Mouse (Mus musculus) induced T-regulatory cell, adult 2 months (primary cell): ENCODE measurements around the gene Sec1.

Experiments
- DNase-seq: peaks from one replicate; pipeline ENCODE4 v3.0.0-alpha.2; 2012; ENCODE audit warnings: low read depth

Gene Sec1

DNA sequence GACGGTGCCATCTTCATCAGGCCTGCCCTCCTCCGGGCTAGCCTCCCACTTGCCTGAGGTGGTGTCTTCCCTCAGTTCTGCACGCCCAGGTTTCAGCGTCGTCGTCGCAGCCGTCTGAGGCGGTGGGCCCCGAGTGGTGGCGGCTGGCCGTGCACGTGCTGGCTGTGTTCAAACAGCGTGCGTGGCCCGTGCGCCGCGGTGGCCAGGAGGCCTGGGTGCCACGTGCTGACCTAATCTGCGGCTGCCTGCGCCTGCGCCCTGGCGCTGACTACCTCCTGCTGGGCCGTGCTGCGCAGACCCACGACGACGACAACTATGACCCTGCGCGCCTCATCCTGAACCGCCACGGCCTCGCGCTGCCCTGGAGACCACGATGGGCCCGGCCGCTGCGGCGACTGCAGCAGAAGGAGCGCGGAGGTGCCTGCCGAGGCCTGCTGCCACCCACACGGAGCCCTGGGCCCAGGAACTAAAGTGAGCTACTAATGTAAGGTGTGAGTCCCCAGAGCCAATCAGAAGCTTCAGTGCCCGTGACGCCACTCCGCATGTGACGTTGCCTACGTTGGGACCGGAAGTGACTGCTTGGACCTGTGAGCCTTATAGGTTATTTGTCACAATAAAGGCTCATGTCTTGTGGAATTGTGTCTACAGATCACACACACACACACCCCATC is at the start of gene Sec1:
TSS of gene Sec1 (minus strand) at position 482 of the 671 bp plus-strand sequence.
- DNase-seq: no peak

DNA sequence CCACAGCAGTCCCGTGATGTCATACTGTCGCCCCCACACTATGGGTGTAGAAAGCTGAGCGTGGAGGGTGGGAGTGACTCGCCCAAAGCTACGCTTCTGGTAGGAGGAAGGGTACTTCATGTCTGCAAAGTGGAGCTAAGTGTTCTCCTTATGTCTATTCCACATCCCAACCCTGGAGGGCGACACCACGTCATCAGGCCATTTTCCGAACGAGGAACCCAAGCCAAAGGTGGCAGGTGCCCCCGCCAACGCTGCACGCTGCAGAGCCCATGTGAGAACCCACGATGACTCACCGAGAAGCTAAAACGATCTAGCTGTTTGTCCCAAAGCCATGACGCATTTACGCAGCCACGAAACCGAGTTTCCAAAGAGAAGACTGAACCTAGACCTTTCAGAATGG is 48.1 kb upstream of the Sec1 start:
- DNase-seq: peak; percentile 90

DNA sequence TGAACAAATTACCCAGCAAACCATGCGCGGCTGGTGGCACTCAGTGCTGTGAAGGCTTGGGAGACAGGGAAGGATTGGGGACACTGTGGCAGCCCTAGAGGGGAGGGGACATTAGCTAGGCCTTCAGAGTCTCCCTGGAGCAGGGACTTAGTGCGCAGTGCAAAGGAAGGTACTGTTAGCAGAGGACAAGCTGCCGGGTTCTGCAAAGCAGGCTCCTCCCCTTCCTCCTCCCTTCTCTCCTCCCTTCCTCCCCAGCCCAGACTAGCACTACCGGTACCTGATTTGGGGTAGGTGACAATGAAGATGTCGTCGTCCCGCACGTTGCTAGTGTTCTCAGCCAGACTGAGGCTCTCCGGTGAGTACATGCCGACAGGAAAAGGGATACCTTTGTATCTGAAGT is 47.6 kb upstream of the Sec1 start:
- DNase-seq: peak; percentile 90

DNA sequence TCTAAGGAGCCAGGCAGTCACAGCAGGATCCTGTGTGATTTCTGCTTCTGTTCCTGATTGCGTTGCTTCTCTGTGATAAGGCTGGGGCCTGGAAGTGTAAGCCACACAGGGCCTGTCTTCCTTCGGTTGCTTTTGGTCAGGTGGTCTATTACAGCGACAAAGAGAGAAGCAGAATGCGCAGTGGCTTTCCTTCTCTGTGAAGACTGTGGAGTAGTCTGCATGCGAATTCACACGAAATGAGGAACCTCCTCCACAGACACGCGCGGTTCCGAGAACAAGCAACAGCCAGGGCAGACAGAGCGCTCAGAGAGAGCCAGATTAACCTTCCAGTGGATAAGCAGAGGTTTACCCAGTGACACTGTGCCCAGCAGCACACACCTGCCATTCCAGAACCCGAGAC is 47.1 kb upstream of the Sec1 start:
- DNase-seq: no peak

DNA sequence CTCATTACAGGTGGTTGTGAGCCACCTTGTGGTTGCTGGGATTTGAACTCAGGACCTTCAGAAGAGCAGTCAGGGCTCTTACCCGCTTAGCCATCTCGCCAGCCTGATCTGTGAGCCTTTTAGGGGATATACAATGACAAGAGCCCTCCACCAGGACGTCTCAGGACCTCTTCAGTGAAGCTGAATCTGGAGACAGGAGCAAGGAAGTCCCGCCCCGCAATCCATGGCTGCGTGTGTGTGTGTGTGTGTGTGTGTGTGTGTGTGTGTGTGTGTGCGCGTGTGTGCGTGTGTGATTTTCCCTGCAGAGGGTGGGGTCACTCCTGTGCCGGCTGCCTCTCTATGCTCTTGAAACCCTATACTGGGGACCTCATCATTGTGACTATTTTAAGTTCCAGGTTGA is 45.6 kb upstream of the Sec1 start:
- DNase-seq: peak; percentile 62

DNA sequence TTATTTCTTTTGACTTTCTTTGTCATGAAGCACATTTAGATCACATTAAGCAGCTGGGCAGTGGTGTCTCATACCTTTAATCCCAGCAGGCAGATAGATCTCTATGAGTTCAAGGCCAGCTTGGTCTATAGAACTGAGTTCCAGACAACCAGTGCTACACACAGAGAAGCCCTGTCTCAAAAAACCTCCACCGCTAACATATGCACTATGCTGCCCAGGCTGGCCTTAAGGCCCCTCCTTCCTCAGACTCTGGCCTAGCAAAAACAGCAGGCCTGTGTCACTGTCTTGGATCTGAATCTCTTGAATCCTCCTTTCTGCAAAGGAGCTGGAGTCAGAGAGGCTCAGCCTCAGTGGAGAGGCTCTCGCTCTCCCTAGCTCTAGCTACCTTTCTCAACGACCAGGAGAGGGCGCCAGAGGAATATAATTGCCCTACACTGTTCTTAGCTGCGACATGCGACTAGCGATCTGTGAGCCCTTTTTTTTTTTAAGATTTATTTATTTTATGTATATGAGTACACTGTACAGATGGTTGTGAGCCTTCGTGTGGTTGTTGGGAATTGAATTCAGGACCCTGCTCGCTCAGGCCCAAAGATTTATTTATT is 45.1 kb upstream of the Sec1 start:
- DNase-seq: peak; percentile 98

DNA sequence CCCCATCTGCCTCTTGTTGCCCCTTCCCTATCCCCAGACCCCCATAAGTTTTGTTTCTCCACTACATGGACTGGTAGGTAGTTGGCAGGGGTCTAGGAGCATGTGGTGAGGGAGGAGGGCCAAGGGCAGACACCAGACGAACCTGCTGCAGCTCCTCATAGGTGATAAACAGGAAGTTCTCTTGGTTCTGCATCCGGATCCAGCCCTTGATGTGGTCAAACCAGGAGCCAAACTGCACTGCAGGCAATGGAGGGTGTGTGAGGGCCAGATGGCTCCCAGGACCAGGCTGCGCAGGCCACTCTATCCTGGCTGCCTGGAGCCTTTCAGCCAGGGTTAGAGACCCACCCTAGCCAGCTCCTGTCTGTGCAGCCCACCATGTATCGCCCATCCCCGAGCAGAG is 39.3 kb upstream of the Sec1 start:
- peak; percentile 87 for DNase-seq

DNA sequence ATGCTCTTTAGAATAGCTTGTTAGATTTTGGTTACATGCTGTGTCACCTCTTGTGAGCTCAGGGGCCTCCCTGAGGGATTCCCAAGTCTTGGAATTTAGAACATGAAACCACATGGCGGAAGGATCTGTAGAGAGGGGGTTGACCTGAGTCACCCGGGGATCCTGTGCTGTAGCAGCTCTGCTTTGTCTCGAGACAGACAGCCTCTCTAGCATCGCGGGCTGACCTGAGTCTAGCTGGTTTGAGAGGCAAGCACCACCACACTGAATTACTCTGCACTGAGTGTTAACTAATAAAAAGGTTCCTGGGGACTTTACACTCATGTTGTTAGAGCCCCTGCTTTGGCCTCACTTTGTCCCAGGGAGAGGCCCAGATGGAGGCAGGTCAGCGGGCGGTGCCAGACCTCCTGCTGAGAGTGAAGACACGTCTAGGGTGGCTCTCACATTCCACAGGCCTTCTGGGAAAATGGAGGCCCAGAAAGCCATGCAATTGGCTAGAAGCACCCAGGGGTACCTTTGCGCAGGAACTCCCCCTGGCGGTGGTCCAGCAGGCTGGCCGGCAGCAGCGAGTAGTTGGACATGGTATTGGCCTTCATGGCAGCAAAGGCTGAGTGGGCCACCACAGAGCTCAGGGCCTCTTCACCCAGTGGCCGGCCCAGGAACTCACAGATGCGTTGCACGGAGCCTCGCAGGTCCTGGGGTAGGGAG is 36.7 kb upstream of the Sec1 start:
- DNase-seq: peak; percentile 53

DNA sequence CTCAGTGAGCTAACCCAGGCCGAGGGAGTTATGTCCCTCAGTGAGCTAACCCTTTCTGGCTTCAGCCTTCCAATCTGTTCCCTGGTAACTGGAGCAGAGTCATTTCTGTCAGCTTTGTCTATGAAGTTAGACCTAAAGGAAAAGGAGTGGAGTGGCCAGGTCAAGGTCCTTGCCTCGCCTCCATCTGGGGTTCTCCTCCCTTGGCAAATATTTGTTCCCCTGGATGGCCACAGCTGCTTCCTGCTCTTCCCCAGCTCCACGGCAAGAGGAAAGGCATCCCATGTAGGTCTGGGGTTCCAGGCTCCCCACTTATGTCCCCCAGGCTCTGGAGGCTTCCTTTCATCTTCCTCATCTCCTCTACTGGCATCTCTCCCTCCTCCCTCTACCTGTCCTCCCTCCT is 33.4 kb upstream of the Sec1 start:
- DNase-seq: no peak

DNA sequence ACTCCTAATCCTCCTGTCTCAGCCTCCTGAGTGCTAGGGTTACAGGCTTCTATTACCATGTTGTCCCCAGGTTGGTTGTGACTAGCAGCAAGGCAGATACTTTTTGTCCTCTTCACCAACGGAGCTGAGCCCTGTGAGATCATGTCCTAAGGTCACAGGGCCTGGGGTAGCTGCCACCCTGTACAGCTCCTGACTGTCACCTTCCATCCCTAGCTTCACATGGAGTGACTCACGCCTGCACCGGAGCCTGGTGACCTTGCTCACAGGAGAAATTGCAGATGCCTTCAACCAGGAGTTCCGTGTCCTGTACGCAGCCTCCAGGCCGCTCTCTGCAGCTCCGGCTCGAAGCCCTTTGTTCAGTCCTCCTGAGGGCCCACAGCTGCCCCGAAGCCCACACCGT is 32.2 kb upstream of the Sec1 start:
- no peak for DNase-seq

DNA sequence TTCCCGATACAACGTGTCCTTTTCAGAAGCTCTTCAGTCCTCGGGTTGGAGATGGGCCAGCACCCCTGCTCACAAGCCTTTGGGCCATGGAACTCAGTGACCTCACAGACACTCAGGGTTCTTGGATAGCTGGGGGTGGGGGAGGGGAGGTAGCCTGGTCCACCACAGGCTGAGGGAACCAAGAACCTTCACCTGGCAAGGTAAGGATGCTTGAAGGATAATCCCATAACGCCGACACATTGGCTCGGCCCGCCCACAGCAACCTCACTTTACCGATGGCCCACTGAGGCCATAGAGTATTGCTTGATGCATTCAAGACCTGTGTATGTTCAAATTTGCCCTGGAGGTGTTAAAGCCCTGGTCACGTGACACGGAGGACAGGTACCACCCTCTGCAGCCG is 31.5 kb upstream of the Sec1 start, which contains the start of gene Spaca4:
TSS of gene Spaca4 (minus strand) at position 101 of the 400 bp plus-strand sequence.
- no peak for DNase-seq

DNA sequence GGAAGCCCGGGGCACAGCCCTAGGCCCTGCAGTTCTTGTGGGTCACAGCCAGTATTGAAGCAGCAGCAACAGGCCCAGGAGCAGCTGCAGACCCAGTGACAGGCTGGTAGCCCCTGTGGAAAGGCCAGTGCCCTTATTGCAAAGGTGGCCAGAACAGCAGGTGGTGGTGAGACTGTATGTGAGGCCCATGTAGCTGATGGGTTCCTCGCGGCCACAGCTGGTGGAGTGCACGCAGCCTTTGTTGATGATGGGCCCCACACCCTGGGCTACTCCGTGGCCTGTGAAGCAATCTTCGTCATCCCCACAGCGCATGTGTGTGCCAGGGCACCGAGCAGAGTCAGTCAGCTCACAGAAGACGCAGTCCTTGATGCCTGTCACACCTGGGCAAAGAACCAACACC is 30.9 kb upstream of the Sec1 start:
- no peak for DNase-seq

DNA sequence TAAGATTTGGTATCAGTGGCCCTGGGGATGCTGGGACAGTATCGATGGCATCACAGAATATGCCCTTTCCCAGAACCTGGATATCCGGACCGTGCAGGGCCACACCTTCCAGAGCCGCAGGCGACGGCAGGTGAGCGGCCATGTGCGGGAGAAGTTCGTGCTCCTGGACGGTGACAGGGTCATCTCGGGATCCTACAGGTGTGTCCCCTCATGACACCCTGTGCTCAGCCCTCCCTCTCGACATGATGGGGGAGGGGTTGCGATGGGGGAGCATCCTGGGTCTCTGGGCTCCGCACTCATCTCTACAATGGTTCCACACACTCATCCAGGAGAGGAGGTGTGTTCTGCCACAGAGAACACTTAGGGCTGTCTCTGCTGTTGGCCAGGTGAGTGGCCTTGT is 29.6 kb upstream of the Sec1 start:
- DNase-seq: no peak

DNA sequence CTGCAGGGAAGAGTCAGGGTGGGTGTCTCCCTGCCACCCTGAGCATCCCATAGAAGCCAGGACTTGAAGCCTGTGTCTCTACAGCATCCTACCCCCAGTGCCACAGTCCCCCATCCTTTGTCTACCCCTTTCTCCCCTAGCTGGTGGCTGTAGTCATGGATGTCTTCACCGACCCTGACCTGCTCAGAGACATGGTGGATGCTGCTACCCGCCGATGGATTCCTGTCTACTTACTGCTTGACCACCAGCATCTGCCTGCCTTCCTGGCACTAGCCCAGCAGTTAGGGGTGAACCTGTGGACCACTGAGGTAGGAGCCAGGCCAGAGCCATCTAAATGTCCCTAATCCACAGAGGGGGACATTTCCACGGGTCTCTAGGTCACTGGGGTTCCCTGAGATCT is 29.1 kb upstream of the Sec1 start:
- no peak for DNase-seq

DNA sequence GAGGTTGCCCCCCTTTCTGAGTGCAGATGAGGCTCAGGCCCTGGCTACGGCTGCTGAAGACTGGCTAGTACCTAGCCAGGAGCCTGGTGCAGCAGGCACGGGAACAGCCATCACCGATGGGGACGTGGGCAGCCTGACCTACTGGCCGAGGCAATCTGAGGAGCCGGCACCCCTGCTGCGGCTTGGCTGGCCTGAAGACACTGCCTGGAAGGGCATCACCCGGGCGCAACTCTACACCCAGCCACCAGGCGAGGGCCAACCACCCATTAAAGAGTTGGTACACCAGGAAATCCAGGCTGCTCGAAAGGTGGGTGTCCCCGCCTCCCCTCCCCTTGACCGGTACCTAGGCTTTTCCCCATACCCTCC is 28.1 kb upstream of the Sec1 start:
- no peak for DNase-seq

DNA sequence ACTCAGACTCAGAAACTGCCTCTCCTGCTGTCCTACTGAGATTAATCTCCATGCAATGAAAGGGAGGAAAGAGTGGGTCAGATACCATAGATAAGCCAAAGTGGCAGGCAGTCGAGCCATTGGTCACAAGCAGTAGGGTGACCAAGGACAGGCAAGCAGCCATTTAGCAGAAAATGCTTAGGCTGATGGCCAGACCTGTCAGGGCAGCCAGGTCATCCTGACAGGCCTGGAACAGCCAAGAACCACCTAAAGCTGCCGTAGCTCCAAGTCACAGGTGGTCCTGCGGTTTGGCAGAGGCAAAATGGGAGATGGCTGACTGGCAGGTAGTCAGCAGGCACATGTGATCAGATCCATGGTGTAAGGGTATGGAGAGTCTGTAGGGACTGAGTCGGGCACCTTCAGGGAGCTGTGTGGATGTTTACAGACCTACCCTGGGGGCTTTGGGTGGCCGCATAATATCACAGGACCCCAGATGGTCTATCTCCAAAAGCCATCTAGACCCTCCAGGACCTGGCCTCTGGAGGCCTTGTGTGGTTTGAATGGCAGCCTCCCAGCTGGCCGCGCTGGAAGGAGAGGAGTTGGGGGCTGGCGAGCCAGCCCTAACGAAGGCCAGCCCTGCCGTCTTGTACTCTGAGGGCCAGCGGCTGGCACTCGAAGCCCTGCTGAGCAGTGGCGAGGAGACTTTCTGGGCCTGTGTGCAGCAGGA is 27.6 kb upstream of the Sec1 start:
- DNase-seq: no peak

DNA sequence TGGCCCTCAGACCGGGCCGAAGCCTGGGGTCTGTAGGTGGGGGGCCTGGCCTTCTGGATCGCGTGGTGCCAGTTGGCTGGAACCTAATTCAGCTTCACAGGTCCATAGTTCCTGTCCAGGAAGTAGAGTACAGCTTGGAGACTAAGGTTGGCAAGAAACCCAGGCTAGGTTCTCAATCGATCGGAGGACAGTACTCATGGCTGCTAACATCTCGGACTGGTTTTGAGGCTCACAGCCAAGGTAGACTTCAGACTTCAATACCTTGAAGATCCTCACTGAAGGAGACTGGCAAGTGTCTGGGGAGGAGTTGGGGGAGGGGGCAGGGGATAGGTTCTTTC is 27.0 kb upstream of the Sec1 start:
- DNase-seq: no peak

DNA sequence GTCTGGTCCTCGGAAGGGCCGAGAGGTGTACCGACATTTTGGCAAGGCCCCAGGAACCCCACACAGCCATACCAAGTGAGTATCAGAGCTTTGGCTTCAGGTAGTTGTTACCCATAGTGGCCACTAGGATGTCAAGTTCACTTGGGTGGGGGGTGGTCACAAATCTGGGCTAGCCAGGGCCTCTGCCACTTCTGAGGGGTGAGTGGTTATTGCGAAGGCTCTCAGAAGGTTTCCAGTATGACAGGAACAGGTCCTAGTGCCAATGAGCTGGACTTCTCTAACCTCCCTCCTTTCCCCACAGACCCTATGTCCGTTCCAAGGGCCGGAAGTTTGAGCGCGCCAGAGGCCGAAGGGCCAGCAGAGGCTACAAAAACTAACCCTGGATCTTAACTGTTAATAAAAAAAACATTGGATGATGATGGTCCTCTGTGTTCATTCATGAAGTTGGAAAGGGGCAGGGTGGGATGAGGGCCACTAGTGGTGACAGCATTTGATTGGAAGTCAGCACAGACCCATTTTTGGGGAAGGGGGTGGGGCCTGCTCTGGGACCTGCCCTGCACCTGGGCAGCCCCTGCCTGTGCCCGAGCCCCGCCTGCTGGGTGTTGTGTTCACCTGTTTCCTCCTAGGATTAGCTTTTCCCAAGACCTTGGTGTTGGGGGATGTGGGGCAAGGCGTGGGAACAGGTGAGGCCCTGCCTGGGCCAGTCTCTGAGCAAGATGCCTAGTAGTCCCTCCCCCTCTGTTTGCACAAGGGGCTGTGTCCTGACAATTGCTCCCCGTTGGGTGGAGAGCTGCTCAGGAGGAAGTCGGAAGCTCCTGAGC is 26.4 kb upstream of the Sec1 start, which contains the start of gene Fam83e:
TSS of gene Fam83e (plus strand) at position 800 of the 821 bp plus-strand sequence.
- no peak for DNase-seq

DNA sequence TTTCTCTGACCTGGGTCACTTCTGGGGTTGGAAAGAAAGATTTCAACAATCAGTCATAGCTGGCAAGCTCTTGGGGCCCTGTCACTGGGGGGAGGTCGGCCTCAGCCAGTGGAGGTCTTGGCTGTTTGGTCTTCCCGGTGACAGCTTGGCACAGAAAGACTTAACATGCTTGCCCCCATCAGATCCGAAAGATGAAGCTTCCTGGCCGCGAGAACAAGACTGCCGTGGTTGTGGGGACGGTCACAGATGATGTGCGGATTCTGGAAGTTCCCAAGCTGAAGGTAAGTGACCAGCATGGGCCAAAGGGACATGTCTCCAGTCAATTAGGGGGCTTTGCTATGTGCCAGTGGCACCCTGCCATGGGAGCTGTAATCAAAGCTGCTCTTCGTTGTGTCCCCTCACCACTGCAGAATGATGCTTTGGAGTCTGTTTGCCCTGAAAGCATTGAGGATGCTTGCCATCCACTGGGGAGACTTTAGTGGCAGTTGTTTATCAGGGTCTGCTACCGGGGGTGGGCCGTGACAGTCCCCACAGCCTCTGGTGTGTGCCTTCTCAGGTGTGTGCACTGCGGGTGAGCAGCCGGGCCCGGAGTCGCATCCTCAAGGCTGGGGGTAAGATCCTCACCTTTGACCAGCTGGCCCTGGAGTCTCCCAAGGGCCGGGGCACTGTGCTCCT is 25.7 kb upstream of the Sec1 start:
- no peak for DNase-seq

DNA sequence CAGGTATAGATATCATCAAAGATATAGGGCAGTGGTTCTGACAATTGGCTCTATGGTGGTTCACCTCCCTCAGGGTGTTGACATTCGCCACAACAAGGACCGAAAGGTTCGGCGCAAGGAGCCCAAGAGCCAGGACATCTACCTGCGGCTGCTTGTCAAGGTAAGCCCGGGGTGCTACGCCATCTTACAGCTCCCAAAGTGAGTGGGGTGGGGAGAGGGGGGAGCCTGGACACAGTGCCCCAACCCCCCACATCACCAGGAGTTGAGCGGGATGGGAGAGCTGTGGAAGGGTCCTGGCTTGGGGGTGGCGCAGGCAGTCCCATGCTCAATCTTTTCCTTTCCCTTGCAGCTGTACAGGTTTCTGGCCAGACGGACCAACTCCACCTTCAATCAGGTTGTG is 25.0 kb upstream of the Sec1 start:
- DNase-seq: no peak

DNA sequence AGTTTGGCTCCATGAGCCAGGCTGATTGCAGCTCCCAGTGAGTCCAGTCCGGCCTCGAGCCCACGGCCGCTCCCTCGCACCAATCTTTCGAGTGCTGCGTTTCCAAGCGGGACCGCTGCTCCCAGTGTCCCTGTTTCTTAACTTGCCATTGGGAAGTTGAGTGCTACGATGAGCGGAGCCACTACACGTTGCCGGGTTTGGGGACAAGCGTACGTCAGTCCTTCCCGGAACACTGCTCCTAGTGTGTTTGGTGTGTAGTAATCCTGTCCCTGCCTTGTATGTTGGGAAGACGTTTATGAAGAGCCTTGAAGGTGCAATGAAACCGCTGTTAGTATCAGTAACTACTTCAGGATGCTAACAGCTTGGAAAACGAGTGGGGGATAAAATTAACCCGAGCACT is 24.1 kb upstream of the Sec1 start:
- DNase-seq: no peak

DNA sequence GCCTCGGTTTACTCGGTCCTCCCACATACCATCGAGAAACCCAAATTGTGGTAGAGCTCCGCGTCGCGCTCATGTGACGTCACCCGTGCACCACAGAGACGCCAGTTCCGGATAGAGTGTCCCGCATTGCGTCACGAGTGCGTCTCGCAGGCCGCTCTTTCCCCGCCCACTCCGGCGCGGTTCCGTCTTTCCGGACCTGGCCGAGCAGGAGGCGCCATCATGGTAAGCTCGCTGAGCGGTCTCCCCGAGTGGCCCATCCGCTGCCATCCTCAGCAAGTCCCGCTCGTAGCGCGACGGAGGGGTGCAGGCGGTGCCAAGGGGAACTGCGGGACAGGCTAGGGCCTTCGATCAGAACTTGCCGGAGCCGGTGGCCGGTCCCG is 23.7 kb upstream of the Sec1 start, which contains the start of gene Sphk2:
TSS of gene Sphk2 (minus strand) at position 85 of the 380 bp plus-strand sequence.
- peak; percentile 99 for DNase-seq
